Mouse (Mus musculus) limb, embryonic 14.5 days (tissue): ENCODE measurements around the gene Plch1. TPM values are rescaled to one million over a fixed set of nuclear protein-coding genes. Genes with fewer than 3 reads are reported as not detected.

Experiments used
- ATAC-seq: fragments of 200-750 bp; cut with Nextera tagmentation; 2 replicates; pipeline ENCODE4 v1.8.0; 2017; ENCODE audit warnings: low read depth, moderate number of reproducible peaks, moderate TSS enrichment; ENCODE audit not compliant: low FRiP score
- DNase-seq: peaks from one replicate; pipeline ENCODE4 v3.0.0-alpha.2; 2015; ENCODE audit warnings: low spot score
- H3K27ac ChIP-seq: fragments of 300-500 bp; sonication (generic); replicated peaks from 2 replicates; pipeline ENCODE4 v1.5.1; 2014; ENCODE audit warnings: low read depth, mild to moderate bottlenecking, low read length, moderate library complexity, mixed read lengths
- H3K27me3 ChIP-seq: fragments of 300-500 bp; sonication (generic); 2 replicates; pipeline ENCODE4 v1.6.1; 2014; ENCODE audit warnings: low read length, mixed read lengths; ENCODE audit not compliant: control insufficient read depth, insufficient read depth
- H3K36me3 ChIP-seq: fragments of 300-500 bp; sonication (generic); 2 replicates; pipeline ENCODE4 v1.6.1; 2014; ENCODE audit warnings: mild to moderate bottlenecking, low read length, moderate library complexity, mixed read lengths; ENCODE audit not compliant: control insufficient read depth, insufficient read depth
- H3K4me1 ChIP-seq: fragments of 300-500 bp; sonication (generic); 2 replicates; pipeline ENCODE4 v1.6.1; 2014; ENCODE audit warnings: antibody characterized with exemption, low read length, mixed read lengths; ENCODE audit not compliant: control insufficient read depth, insufficient read depth
- H3K4me2 ChIP-seq: fragments of 300-500 bp; sonication (generic); replicated peaks from 2 replicates; pipeline ENCODE4 v1.6.1; 2014; ENCODE audit warnings: low read depth, mild to moderate bottlenecking, low read length, moderate library complexity; ENCODE audit not compliant: severe bottlenecking
- H3K4me3 ChIP-seq: fragments of 300-500 bp; sonication (generic); replicated peaks from 2 replicates; pipeline ENCODE4 v1.5.1; 2014; ENCODE audit warnings: low read length
- H3K9ac ChIP-seq: fragments of 300-500 bp; sonication (generic); 2 replicates; pipeline ENCODE4 v1.6.1; 2014; ENCODE audit warnings: mild to moderate bottlenecking, low read depth, low read length, moderate library complexity; ENCODE audit not compliant: severe bottlenecking
- H3K9me3 ChIP-seq: fragments of 300-500 bp; sonication (generic); 2 replicates; pipeline ENCODE4 v1.6.1; 2016; ENCODE audit warnings: low read length; ENCODE audit not compliant: control insufficient read depth
- POLR2A ChIP-seq: fragments of 200-500 bp; IDR thresholded peaks from 2 replicates; pipeline ENCODE4 v1.8.0; 2012; ENCODE audit warnings: inconsistent platforms, mild to moderate bottlenecking, moderate library complexity, borderline replicate concordance; ENCODE audit not compliant: insufficient read depth, insufficient read length; ENCODE audit errors: extremely low read depth
- WGBS: fragments of 180-500 bp; shearing (Covaris S2); extraction: QIAGEN DNeasy Blood & Tissue Kit; methylation state at CpG from one replicate; pipeline ENCODE4 v1.1.7; 2014; 5-methylcytosine and 5-hydroxymethylcytosine counted together
- polyA plus RNA-seq, 2 experiments: library from polyadenylated mRNA; depleted of rRNA in 1 of 2; stranded (reverse) in 1 of 2; unstranded in 1 of 2; fragments of >200 nt; fragmentation: Nextera tagmentation in 1 of 2; extraction: Ambion mirVana in 1 of 2; gene quantifications; 2 replicates each; pipeline versions ENCODE4 v1.2.1 to v1.2.3; 2012 to 2014

Gene Plch1
- polyA plus RNA-seq, 2 experiments: 1.1 to 2.0 TPM

DNA sequence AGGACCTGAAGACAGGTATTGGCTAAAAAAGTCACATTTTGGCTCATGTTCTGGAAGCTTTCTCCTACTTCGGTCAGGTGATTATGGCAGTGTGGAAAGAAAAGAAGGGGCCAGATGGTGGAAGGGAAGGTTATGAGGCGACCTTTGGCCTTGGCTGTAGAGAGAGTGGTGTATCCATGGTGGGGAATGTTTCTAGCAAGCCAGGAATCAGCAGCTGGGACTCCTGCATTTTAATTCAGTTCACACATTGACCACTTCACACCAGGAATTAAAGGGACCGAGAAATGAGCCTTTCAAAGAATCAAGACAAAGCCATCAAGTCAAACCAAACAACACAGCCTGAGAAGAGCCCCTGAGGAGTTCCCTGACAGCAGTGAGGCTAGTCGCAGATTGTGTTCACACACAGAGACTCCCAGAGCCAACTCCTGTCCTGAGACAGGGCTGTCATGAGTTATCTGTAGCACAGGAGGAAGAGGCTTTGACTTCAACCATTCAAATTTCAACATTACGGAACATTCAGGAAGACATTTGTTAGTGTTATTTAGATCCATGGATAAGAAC lies 112.4 kb downstream of the Plch1 start:
- Histone ChIP-seq H3K4me3 (no peak overlapping the region), H3K36me3 (no peaks in the 10 kb centered on the region), H3K9me3 (no peaks in the 10 kb centered on the region), H3K27me3 (no peaks in the 10 kb centered on the region), H3K9ac (no peak overlapping the region), H3K4me1 (no peaks in the 10 kb centered on the region), H3K27ac (no peak overlapping the region), H3K4me2 (no peak overlapping the region)
- WGBS: 55% methylated on average over 5 of the region's 5 CpGs
- TF ChIP-seq POLR2A: no peak
- DNase-seq: no peak
- ATAC-seq: no peak

DNA sequence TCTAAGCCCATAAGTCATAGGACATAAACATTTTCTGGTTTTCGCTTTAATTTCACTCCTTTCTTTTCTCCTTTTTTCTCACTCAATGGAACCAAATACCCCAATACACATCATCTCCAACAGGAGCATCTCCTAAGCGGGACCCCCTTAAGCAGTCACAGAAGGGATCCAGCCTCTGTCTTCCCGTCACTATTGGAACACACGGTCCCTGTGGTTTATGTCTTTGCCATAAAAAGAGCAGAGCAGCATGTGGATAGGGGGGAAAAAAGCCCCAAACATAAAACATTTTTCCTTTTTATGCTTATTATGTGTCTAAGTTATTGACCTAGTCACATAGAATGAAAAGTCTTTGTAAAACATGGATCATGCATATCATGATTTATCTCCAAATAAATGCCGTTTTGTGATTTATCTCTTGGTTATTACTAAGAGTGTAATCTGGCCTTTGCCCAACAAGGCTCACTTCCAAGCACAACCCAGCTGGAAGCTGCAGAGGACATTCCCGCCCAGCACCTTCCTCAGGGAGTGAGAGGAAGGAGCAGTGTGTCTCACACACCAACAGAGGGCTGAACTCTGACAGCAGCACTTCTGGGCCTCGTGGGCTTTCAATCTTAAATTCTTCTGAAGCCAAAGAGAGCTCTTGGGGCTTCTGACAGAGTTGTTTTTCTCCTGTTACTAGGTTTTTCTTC lies 126.5 kb downstream of the Plch1 start:
- DNase-seq: peak; percentile 25
- Histone ChIP-seq H3K4me1 (no peaks in the 10 kb centered on the region), H3K9me3 (no peaks in the 10 kb centered on the region), H3K27ac (no peak overlapping the region), H3K4me3 (no peak overlapping the region), H3K27me3 (no peaks in the 10 kb centered on the region), H3K36me3 (no peaks in the 10 kb centered on the region), H3K4me2 (no peak overlapping the region), H3K9ac (no peak overlapping the region)
- TF ChIP-seq POLR2A: no peak
- 63% methylated on average over 7 of the region's 7 CpGs for WGBS
- ATAC-seq: no peak

DNA sequence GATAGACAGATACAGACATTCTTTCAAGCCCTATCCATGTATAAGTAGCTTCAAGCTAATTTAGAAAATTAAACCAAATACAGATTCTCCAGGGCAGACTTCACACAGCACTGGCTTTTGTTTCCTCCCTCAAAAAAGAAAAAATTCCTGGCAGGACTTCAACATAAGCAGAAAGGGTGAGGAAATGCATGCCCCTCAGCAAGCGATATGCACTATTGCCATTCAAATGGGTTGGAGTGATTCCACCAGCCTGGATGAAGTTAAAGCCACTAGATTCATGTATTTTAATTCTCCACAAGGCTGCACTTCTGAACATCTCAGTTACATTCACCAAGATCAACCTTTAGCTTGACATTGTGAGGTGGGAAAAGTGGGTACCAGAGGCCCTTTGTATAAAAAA lies 138.5 kb downstream of the Plch1 start:
- no peak overlapping the region for H3K4me2 ChIP-seq
- DNase-seq: no peak
- no peaks in the 10 kb centered on the region for H3K9me3 ChIP-seq
- H3K9ac ChIP-seq: no peak overlapping the region
- H3K27me3 ChIP-seq: no peaks in the 10 kb centered on the region
- no peaks in the 10 kb centered on the region for H3K4me1 ChIP-seq
- WGBS: 65% methylated on average over 1 of the region's 1 CpGs
- no peak for ATAC-seq
- H3K36me3 ChIP-seq: no peaks in the 10 kb centered on the region
- TF ChIP-seq POLR2A: no peak
- H3K27ac ChIP-seq: no peak overlapping the region
- H3K4me3 ChIP-seq: no peak overlapping the region

DNA sequence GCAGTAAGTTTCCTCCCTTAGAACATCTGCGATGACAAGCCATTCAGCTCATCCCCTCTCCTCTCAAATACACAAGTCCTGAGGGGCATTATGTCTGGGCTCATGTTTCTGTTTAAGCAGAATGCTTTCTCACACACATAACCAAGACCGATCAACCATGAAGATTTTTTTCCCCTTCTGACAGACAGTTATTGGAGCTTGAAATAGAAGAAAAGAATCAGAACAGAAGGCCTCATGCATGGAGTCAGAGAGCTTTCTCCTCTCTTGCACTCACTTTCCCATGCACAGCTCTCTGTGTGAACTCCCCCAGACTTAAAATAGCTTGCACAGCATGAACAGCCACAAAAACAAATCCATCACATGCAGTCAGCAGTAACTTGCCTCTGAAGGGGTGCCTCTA lies 159.2 kb downstream of the Plch1 start:
- no peak overlapping the region for H3K4me3 ChIP-seq
- no peak overlapping the region for H3K27ac ChIP-seq
- no peaks in the 10 kb centered on the region for H3K27me3 ChIP-seq
- WGBS: 78% methylated on average over 2 of the region's 2 CpGs
- H3K9ac ChIP-seq: no peak overlapping the region
- ATAC-seq: no peak
- no peak for TF ChIP-seq POLR2A
- DNase-seq: no peak
- no peaks in the 10 kb centered on the region for H3K4me1 ChIP-seq
- H3K9me3 ChIP-seq: no peaks in the 10 kb centered on the region
- H3K4me2 ChIP-seq: no peak overlapping the region
- no peaks in the 10 kb centered on the region for H3K36me3 ChIP-seq

DNA sequence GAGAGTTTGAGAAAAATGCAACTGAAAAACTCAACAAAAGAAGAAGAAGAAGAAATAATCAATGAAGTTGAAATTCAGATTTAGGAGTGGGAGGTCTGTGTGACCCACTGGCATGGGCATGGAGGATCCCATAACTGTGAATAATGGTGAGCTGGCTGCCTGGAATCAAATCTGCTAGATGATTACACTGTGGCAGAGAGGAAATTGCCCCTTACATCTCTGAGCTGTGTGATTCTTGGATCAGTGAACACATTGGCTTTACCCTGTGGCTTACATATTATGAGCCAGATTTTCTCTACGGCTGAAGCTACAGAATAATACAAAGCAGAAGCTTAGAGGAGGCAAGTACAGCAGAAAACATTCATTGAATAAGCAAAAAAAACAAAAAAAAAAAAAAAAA lies 170.9 kb downstream of the Plch1 start:
- Histone ChIP-seq H3K36me3 (no peaks in the 10 kb centered on the region), H3K4me1 (0 out of 2 replicates have a peak, but pooled peaks cover 4% of the 10 kb centered on the region), H3K4me3 (no peak overlapping the region), H3K9me3 (no peaks in the 10 kb centered on the region), H3K9ac (no peak overlapping the region), H3K27me3 (no peaks in the 10 kb centered on the region), H3K27ac (no peak overlapping the region), H3K4me2 (no peak overlapping the region)
- ATAC-seq: no peak
- WGBS: 78% methylated on average over 1 of the region's 1 CpGs
- no peak for TF ChIP-seq POLR2A
- no peak for DNase-seq
